Mouse (Mus musculus) hindlimb bud, embryonic 11.5 days (tissue): ENCODE results near the gene Agbl4.
A peak's percentile ranks its signal among the peaks of the same experiment; 100 is the strongest.

Source experiments
- DNase-seq: peaks from one replicate; pipeline ENCODE4 v3.0.0-alpha.2; 2012; ENCODE audit warnings: low read depth, low spot score; ENCODE audit errors: extremely low spot score

The Agbl4 gene

DNA sequence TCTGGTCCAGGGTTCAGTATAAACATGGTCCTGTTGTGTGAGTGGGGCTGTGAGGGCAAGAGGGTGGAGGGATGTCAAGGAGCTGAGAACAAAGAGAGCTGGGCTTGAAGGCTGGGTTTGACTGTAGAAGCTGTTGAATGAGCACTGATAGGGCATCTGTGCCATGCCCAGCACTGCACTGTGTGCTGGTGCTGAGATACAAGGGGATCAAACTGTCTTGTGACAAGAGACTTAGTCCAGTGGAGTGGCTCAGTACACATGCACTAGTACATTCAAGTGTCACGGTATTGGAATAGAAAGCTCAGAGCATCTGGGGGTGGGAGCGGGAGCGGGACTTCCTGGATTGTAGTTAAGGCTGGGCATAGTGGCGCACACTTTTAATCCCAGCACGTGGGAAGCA lies 1088.7 kb downstream of the Agbl4 start:
- DNase-seq = no peak

DNA sequence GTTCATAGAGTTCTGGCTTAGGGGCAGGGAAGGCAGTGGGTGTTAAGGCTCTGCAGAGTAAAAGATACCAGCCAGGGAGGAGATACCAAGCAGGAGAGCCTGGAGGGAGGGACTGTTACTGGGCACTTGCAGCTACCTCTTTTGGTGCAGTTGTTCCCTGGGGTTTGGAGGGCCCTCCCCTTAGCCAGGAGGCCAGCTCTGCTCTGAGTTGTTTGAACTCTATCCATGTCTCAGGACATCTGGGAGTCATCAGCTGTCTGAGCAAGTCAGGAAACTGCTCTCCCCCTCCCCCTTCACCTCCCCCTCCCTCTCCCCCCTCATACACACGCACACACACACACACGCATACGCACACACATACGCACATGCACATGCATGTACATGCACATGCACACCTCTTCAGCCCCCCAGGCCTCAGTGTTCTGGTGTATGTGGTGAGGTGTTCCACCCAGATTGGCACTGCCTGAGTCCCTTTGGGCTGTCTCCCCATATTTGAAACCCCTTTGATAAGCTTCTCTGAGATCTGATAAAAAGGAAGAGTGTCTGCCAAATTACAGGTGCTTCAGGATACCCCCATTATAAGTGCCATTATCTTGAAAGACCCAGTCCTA lies 1089.9 kb downstream of the Agbl4 start:
- DNase-seq = no peak

DNA sequence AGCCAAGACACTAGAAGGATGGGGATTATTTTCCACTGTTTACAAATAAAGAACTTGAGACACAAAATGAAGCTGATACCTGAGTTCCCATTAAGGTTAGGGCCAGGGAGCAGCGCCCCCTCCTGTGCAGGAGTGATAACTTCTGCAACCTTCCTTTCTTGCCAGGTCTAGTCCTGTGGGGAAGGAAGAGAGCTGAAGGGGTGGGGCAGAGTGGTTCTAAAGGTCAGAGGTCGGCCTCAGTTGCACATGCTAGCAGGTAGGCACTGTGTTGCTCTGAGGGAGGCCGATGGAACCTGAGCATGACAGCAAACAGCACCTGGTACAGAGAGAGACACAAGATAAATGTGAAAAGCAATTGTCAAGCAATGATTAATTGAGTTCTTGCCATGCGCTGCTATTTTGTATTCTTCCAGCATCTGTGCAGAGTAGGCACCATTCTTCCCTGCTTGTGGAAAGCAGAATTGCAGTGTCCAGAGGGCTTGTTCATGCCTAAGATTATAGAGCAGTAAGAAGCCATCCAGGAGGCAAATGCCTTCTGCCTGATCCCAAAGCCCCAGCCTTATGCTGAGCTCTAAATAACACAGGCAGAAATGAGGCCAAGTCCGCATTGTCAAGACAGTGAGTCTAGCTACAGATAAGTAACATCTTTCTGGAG lies 1096.4 kb downstream of the Agbl4 start:
- DNase-seq = no peak

DNA sequence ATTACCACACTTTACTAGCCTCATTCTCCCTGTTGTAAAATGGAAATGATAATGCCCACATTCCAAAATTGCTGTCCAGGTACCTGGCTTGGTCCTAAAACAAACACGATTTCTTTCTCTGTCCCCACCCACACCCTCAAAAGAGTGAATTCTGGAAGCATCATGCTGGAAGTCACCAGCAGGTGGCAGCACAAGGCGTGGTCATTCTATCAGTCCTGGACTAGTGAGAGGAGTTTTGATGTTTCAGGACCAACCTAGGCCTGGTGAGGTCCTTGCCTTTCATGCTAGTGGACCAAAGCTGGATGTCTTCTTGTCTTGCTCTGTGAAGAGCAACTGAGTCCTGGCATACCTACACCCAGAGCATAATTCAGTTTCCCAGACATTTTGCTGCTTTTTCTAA lies 1098.5 kb downstream of the Agbl4 start:
- DNase-seq = peak; percentile 37

DNA sequence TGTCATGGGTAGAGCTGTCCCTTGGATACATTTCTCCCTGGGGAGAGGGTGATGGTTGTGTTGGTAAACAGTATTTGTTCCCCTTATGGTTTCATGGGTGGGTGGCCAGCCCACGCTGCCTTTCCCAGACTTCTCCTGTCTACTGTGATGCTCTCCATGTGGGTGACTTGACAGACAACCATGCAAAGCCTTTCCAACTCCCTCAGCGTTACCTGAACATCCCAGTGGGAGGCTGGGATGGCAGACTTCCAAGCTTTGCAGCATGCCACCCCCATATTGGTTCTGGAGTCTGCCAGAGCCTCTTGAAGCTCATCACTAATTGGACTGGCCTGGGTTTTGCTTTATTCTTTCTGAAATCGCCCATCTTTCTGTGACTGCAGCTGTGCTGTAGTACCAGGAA lies 1101.3 kb downstream of the Agbl4 start:
- no peak for DNase-seq

DNA sequence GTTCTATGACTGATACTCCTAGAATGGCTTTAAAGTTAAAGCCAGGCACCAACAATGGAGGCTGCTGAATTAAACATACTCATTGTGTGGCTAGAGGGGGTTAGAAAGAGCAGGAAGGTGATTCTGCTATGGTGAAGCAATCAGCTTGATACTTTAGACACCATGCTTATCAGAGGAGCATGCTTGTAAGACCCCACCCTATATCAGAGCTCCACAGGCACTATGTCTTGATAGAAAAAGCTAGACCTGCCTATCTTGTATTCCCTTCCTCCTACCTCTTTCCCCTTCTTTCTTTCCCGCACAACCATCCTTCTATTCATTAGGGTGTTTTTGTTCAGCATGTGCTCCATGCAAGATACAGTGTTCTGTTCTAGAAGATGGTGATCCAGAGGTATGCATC lies 1104.0 kb downstream of the Agbl4 start:
- DNase-seq = no peak

DNA sequence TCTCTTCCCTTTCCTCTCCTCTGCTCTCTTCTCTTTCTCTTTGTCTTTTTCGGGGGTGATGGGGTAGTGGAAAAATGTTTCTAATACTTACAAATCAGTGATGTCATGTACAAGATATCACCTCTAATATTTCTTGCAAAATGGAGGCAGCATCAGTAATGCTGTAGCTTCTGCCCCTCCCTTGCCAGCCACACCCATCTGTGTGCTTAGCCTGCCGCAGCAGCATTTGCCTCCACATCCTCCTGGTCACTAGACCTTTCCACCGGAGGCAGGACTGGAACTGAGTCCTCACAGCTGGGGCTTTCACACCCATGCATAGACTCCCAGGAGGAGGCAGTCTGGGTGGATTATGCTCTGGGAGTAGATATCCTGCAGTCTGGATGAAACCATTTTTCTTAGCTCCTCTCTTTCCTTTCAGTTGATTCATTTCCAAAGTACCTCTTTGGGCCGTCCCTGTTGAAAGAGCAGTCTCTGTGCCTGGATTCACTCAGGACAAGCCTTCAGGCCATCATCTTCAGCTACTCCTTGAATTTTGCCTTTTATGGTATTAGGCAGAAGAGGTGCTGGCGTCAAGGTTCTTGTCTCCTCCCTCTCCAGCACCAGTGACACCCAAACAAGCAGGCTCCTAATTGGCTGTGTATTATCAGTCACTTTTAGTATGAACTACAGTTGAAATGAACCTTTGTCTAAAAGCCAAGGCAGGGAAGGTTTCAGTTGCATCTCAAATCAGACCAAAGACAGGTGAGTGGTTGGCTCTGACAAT lies 1105.7 kb downstream of the Agbl4 start:
- DNase-seq = no peak

DNA sequence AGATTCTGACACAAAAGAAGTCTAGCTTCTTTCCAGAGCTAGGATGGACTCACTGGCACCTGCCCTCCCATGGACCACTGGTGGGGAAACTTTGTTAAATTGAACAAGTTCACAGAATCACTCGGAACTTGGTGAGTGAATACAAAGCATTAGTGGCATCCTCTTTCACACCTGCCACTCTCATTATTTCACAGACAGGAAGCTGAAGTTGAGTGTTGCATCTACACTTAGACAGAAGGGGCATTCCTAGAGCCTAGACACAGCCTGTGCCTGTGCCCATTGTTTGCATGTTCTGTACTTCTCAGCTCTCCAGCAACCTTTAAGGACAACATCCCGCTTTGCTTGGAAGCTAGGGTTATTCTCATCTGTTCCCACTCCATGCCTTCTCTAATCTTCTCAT lies 1107.5 kb downstream of the Agbl4 start:
- DNase-seq = no peak

DNA sequence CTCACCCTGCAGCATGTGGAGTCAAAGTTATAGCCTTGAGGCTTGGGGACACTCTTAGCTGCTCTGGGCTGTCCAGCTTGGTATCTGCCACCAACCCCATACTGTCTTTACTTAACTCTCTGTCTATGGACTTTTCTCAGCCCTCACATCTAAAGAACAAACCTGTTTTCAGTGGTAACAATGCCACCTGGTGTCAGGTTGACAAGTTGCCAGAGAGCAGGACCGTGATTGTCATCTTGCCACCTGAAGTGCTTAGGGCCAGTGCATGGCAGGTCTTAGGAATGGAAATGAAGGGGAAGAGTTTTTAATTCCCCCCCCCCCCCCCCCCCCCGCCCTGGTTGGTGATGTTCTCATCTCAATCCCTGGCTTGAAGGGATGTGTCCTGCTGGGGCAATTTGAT lies 1112.7 kb downstream of the Agbl4 start:
- DNase-seq = no peak

DNA sequence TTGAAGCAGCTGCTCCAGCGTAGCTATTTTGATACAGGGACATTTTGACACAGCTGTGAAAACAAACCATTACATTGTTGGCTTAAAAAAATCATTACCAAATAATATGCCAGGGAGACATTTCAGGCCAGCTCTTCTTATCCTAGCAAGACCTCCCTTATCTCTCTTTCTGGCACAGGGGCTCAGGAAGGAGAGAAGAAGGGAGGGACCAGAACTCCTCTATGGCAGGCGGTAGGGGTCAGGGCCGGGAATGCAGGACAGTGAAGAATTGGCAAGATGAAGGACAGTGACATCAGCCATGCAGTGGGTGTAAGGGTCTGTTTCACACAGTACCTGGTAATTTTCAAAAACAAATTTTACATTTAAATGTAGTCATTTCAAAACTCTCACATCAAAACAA lies 1116.5 kb downstream of the Agbl4 start:
- no peak for DNase-seq

DNA sequence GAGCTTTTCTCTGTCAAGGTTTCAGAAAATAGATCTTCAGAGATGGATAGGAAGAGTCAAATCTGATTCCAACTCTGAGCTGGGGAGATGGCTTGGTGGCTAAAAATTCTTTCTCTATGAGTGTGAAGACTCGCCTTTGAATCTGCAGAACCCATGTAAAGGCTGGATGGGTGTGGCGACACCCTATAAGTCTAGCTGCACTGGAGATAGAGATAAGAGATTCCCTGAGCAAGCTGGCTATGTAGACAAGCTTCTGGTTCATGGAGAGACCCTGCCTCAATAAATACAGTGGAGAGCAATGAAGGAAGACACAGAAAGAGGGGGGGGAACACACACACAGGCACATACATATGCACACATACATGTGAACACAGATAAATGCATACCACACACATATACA lies 1118.7 kb downstream of the Agbl4 start:
- DNase-seq = no peak

DNA sequence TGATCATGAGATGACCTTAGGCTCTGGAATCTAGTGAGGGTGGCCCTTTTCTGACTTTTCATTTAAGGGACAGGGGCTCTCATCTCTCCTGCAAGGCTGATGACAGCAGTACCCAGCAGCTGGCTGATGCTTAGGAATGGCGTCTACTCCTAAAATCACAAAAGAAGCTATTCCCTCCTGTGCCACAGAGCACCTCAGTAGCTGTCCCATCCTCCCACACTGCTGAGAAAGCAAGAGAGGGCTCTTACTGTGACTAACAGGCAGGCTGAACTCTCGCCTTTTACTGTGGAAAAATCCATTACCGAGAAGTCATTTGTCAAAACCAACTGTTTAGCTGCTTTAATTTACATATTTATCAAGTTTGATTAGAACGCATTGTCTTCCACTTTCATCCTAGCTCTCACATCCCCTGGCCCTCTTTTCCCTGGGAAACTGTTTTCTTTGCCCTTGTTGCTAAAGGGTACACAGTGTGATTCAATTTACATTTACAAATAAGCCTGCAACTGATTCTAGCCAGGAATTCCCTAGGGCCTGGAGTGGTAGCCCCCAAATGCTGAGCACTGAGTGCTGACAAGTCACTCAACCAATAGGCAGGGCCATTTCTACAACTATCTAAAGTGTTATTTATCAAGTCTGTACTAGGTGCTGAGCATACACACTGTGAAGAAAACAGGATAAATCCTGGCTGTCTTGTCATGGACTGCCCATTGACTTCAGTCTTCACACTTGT lies 1119.8 kb downstream of the Agbl4 start:
- no peak for DNase-seq

DNA sequence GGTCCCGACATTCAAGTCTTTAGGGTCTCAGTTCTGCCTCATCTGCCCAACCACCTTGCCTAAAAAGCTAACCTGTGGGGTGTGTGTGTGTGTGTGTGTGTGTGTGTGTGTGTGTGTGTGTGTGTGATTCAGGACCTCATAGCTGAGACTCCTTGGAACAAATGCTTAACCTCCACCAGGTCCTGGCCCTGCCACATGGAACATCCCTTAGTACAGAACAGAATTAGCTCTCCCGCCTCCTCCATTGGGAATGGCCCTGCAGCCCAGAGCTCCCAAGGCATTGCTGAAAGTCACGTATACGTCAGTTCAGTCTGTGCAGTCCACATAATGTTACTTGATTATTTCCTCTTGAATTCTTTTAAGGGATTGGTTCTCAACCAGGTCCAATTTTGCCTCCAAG lies 1120.7 kb downstream of the Agbl4 start:
- no peak for DNase-seq

DNA sequence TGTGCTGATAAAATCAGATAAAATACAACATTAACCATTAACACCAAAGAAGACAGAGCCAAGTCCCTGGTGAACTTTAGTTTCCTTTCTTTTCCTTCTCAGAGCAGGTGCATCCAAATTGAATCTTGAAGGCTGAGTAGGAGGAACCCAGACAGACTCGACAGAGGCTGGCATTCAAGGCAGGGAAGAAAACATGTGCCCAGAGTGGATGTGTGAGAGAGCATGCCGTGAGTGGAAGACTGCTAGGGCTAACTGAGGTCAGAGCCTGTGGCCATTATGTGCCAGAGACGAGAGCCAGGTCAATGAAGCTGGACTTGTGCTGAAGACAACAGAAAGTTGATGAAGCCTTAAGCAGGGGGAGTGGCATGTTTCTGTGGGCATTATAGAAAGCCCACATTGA lies 1121.8 kb downstream of the Agbl4 start:
- no peak for DNase-seq

DNA sequence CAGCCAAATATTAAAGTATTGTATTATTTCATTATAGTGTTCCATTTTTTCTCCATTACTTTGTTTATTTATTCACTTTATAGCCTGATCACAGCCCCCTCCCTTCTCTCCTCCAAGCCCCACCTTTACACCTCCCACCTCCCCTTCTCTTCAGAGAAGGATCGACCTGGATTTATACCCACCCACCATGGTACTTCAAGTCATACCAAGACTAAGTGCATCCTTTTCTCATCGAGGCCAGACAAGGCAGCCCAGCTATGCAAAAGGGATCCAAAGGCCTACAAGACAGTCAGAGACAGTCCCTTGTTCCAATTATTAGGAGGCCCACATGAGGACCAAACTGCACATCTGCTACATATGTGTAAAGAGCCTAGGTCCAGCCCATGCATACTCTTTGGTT lies 1122.5 kb downstream of the Agbl4 start:
- no peak for DNase-seq

DNA sequence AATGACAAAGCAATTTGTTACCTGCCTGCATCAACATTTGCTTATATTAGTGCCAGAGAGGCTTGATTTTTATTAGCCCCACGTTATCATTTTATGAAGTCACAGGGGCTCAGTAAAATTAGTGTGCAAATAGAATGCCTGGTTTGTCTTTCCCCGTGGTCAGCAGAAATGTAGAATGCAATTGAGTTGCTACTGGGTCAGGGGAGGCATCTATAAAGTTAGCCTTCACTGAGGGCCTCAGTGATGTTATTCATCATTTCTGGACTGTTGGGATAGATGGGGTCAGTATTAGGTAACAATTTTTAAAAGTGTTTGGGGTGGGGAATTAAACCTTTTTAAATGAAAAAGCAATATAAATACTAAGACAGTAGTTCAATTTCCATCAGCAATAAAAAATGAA lies 1125.5 kb downstream of the Agbl4 start:
- DNase-seq = no peak

DNA sequence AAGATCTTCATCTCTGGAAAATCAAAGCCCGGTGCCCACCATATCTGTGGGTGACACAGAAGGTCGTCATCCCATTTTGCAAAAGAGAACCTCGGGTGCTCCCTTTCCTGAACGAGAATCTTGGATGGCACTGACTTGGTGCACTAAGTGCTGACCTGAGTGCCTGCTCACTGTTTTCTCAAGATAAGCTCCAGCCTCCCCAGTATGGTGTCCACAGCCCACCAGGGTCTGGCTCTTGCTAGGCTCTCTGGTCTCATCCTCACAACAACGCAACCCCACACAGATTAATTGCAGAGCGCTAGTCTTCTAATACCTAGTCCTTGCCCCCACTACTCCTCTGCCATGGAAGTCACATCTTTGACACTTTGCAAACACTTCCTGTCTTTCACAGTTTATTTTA lies 1131.5 kb downstream of the Agbl4 start:
- DNase-seq = no peak

DNA sequence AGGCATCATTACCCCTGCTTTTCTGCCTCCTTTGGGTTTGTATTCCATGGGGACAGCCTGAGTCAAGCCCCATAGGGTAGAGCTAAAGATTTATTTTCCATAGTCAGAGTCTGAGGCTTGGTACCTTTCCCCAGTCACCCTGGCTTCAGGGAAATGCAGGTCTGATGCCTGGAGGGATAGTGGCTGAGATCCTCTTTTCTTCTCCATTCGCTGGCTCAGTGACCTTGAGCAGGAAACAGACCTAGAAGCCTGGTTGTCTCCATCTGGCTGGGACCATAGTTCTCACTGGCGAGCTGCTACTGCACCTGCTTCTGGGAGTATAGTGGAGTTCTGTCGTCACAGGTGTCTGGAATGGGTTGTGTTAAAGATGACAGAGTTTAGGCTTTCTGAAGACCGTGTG lies 1132.5 kb downstream of the Agbl4 start:
- no peak for DNase-seq

DNA sequence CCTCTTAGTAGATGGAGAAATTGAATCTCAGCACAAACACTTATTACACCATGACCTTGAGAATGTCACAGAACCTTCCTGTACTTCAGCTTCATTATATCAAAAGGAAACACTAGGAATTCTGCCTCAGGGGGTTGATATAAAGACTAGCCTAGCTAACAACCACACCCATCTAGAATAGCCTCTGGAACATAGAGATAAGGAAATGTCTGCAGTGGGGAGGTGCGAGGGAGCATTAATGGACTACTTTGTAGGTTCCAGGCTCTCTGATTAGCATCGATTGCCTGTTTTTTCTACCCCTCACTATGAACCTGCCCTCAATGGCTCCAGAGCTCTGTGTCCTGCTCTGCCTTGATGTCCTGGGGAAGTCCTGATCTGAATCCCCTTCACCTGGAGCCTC lies 1133.1 kb downstream of the Agbl4 start:
- no peak for DNase-seq

DNA sequence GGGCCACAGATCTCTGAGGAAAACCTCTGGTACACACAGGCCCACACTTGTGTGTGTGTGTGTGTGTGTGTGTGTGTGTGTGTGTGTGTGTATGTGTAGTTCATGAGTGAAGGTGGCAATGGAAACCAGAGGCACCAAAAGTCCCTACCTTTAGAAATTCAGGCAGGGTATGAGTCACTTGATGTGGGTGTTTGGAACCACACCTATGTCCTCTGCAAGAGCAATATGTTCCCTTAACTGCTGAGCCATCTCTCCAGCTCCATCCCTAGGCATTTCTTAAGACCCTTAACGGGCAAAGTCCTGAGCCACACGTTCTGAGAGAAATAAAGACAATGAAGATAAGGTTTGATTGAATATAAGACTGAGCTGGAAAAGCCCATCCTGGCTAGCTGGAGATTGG lies 1147.2 kb downstream of the Agbl4 start:
- DNase-seq = no peak

DNA sequence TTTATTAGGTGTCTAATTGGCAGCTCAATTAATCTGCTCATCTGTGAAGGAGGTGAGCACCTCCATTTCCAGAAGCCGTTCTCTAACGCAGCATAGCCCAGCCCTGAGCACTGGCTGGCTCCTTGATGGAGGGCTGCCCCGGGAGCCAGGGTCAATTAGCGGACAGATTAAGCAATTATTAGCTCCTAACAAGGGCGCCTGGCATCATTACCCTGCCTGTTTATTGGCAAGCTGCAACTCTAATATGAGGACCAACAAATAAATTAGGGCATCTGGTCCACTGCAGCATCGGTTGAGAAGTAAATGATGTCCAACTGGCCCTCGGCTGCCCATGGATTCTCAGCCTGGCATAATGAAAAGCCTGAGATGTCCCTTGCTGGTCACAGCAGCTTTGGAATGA lies 1148.5 kb downstream of the Agbl4 start:
- DNase-seq = no peak

DNA sequence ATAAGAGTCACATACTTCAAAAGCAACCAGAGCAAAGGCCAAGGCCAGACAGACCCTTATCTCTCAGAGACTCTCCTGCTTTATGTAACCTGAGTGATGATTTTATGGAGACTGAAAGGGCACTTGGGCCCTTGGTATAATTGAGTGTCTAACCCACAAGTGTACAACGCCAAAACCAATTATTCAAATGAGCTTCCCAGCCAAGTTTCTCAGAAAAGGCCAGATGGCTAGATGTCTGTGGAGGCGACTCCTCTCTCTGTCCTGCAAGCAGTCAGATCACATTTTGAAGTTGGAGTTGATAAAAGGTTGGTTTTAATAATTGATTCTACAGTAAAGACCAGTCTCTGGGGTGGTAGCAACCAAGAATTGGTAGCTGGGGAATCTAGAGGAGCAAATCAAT lies 1158.0 kb downstream of the Agbl4 start:
- DNase-seq = no peak
